Mouse (Mus musculus): ENCODE data around the gene Stmn3.
A peak's percentile ranks its signal among the peaks of the same experiment; 100 is the strongest.

GRCm38 (mm10) chr2:181307144-181307804, 7.0 kb downstream of the Stmn3 start:
- TF ChIP-seq CTCF (conservative IDR thresholded peaks at IDR 0.05; ENCODE audit: low read length), result peak; percentile 43
- TF ChIP-seq POU5F1 (IDR thresholded peaks at IDR 0.05; ENCODE audit: borderline replicate concordance, low read length), result no peak

Data from E14TG2a.4 (cell line).